Mouse (Mus musculus): ENCODE measurements around the gene Tm4sf4. TPM values are rescaled to one million over a fixed set of nuclear protein-coding genes. Genes with fewer than 3 reads are reported as not detected.

The Tm4sf4 gene
- total RNA-seq, 1 experiment from 2014 or later = not detected

GRCm38 (mm10) chr3:57470326-57470725 is 45.2 kb downstream of the Tm4sf4 start:
- ATAC-seq (replicated peaks; ENCODE audit: insufficient number of reproducible peaks, low FRiP score, low TSS enrichment, poor library complexity, severe bottlenecking) = no peak

- no peak for ATAC-seq (replicated peaks; ENCODE audit: insufficient number of reproducible peaks, low FRiP score, low TSS enrichment, poor library complexity, severe bottlenecking)
These were observed 46.0 kb downstream of the Tm4sf4 start for GRCm38 (mm10) chr3:57470981-57471601.

GRCm38 (mm10) chr3:57472407-57472806 is 47.3 kb downstream of the Tm4sf4 start:
- ATAC-seq (replicated peaks; ENCODE audit: insufficient number of reproducible peaks, low FRiP score, low TSS enrichment, poor library complexity, severe bottlenecking) = no peak

GRCm38 (mm10) chr3:57474421-57474820 is 49.3 kb downstream of the Tm4sf4 start:
- ATAC-seq (replicated peaks; ENCODE audit: insufficient number of reproducible peaks, low FRiP score, low TSS enrichment, poor library complexity, severe bottlenecking) = no peak

GRCm38 (mm10) chr3:57480640-57481039 is 55.5 kb downstream of the Tm4sf4 start:
- no peak for ATAC-seq (replicated peaks; ENCODE audit: insufficient number of reproducible peaks, low FRiP score, low TSS enrichment, poor library complexity, severe bottlenecking)

- ATAC-seq (replicated peaks; ENCODE audit: insufficient number of reproducible peaks, low FRiP score, low TSS enrichment, poor library complexity, severe bottlenecking) = no peak
These were observed 56.9 kb downstream of the Tm4sf4 start for GRCm38 (mm10) chr3:57481981-57482380.

GRCm38 (mm10) chr3:57486068-57486467 is 61.0 kb downstream of the Tm4sf4 start:
- no peak for ATAC-seq (replicated peaks; ENCODE audit: insufficient number of reproducible peaks, low FRiP score, low TSS enrichment, poor library complexity, severe bottlenecking)

GRCm38 (mm10) chr3:57487455-57488153 is 62.5 kb downstream of the Tm4sf4 start:
- no peak for ATAC-seq (replicated peaks; ENCODE audit: insufficient number of reproducible peaks, low FRiP score, low TSS enrichment, poor library complexity, severe bottlenecking)

Other genes starting within 250 kb of the Tm4sf4 start
- not detected in 3 replicates for gene Tm4sf1, start 123.3 kb upstream of the Tm4sf4 start, total RNA-seq (2017)
- gene Wwtr1, start 150.6 kb downstream of the Tm4sf4 start, total RNA-seq (2017) = 0.10 to 0.21 TPM in 2 of 3 replicates, not detected in the other
- 12.8 to 28.5 TPM (median 25.4 TPM) in 3 replicates for gene Commd2, start 226.4 kb downstream of the Tm4sf4 start, total RNA-seq (2017)

All from monocyte, adult 5-6 weeks (primary cell).